Mouse (Mus musculus) left cerebral cortex, adult 2 months (tissue): ENCODE results near the gene Gas2l1. TPM values are rescaled to one million over a fixed set of nuclear protein-coding genes. Genes with fewer than 3 reads are reported as not detected.
A peak's percentile ranks its signal among the peaks of the same experiment; 100 is the strongest.

ENCODE experiments used
- DNase-seq, 2 experiments: peaks; one replicate each; pipeline ENCODE4 v3.0.0; 2021 to 2022; ENCODE audit warnings: low spot score in 2 of 2, mixed read lengths in 1 of 2; ENCODE audit errors: extremely low spot score in 1 of 2
- H3K27ac ChIP-seq: fragments of 200-600 bp; 2 replicates; pipeline ENCODE4 v1.8.1; 2022
- H3K4me3 ChIP-seq: fragments of 200-600 bp; 2 replicates; pipeline ENCODE4 v1.8.1; 2022
- CTCF ChIP-seq: fragments of 200-600 bp; IDR thresholded peaks from 2 replicates; pipeline ENCODE4 v1.8.1; 2022; ENCODE audit warnings: antibody characterized with exemption, mild to moderate bottlenecking, moderate library complexity
- intact Hi-C: fragments of 180-260 bp; cut with DNase I; formaldehyde crosslinking; loops from one replicate; pipeline ENCODE4 v1.15.1; 2025
- microRNA-seq, 2 experiments: library from miRNA; unstranded; fragments of <30 nt; microRNA quantifications; one replicate each; pipeline ENCODE4 v1.2.0; 2021
- total RNA-seq, 2 experiments: library from RNA; stranded (reverse); gene quantifications; 2 replicates each; pipeline ENCODE4 v1.2.3; 2021

Gene Gas2l1
- total RNA-seq, 2 experiments from 2014 or later = 92.1 to 95.3 TPM

GRCm38 (mm10) chr11:5009354-5010074 is 55.6 kb downstream of the Gas2l1 start:
- intact Hi-C loops = no loop called here
- no peak for TF ChIP-seq CTCF
- H3K4me3 ChIP-seq = no peak overlapping the region

GRCm38 (mm10) chr11:5008867-5009266 is 56.3 kb downstream of the Gas2l1 start:
- TF ChIP-seq CTCF = no peak
- H3K4me3 ChIP-seq = no peak overlapping the region
- intact Hi-C loops = no loop called here
- no peak for DNase-seq
- H3K27ac ChIP-seq = peak overlapping the region; percentile 47; the same call in 1 of the 2 replicates

More at GRCm38 (mm10) chr11:5009354-5010074, 55.6 kb downstream of the Gas2l1 start:
- peak overlapping the region; percentile 47 for H3K27ac ChIP-seq
- DNase-seq = no peak

GRCm38 (mm10) chr11:5007186-5007585 is 57.9 kb downstream of the Gas2l1 start:
- no peak overlapping the region for H3K27ac ChIP-seq
- TF ChIP-seq CTCF = no peak
- intact Hi-C loops = no loop called here
- H3K4me3 ChIP-seq = no peak overlapping the region
- DNase-seq = no peak

- intact Hi-C loops = no loop called here
- TF ChIP-seq CTCF = no peak
- DNase-seq = no peak
- Histone ChIP-seq H3K4me3 (no peak overlapping the region), H3K27ac (no peak overlapping the region)
Observed at GRCm38 (mm10) chr11:5005528-5005927, 59.6 kb downstream of the Gas2l1 start.

Small RNA genes within 50 kb of the gene (microRNA-seq; reads per million reads assigned to microRNA genes)
- 0 reads per million in 2 experiments for gene Gm47296

Other genes starting within 250 kb of the Gas2l1 start
- 10 to 100 TPM; 74.3 to 74.7 TPM for gene Nf2, start 215.8 kb downstream of the Gas2l1 start, total RNA-seq
- gene Nipsnap1, start 191.4 kb downstream of the Gas2l1 start, total RNA-seq = 10 to 100 TPM; 84.8 to 85.8 TPM
- 10 to 100 TPM; 37.4 to 38.9 TPM for gene Thoc5, start 170.0 kb downstream of the Gas2l1 start, total RNA-seq
- 10 to 100 TPM; 47.9 to 54.5 TPM for gene Nefh, start 117.3 kb downstream of the Gas2l1 start, total RNA-seq
- gene Ap1b1, start 78.5 kb downstream of the Gas2l1 start, total RNA-seq = 100 to 1,000 TPM; 156 to 177 TPM
- 10 to 100 TPM; 71.6 to 84.3 TPM for gene Rasl10a, start 7.2 kb downstream of the Gas2l1 start, total RNA-seq
- gene Rhbdd3, start 33.6 kb upstream of the Gas2l1 start, total RNA-seq = 10 to 100 TPM; 23.7 to 28.0 TPM
- 100 to 1,000 TPM; 309 to 316 TPM for gene Ewsr1, start 33.9 kb upstream of the Gas2l1 start, total RNA-seq
- gene Emid1, start 86.9 kb upstream of the Gas2l1 start, total RNA-seq = 1 to 10 TPM; 6.2 to 8.1 TPM
- gene Kremen1, start 196.2 kb upstream of the Gas2l1 start, total RNA-seq = 10 to 100 TPM; 14.8 to 15.4 TPM